Mouse (Mus musculus): Measurements from ENCODE around the gene Sdhb. TPM values are rescaled to one million over a fixed set of nuclear protein-coding genes. Genes with fewer than 3 reads are reported as not detected.
A peak's percentile ranks its signal among the peaks of the same experiment; 100 is the strongest.

Gene Sdhb
- polyA plus RNA-seq, 1 experiment from 2014 or later = 448 TPM

GRCm38 (mm10) chr4:140986024-140986710, 25.2 kb downstream of the Sdhb start:
- peak overlapping the region; percentile 95 for H3K4me3 ChIP-seq (replicated peaks)
- peak overlapping the region; percentile 83 for H3K4me2 ChIP-seq
- H3K4me1 ChIP-seq = peaks cover 45% of the 10 kb centered on the region
- no peaks in the 10 kb centered on the region for H3K27me3 ChIP-seq
- 27% methylated on average over 15 of the region's 15 CpGs for WGBS
- no peak overlapping the region for H3K27ac ChIP-seq
- H3K9ac ChIP-seq = peak overlapping the region; percentile 93
- no peaks in the 10 kb centered on the region for H3K9me3 ChIP-seq (replicated peaks)
- H3K36me3 ChIP-seq = 0 out of 2 replicates have a peak, but pooled peaks cover 2% of the 10 kb centered on the region
- ATAC-seq (replicated peaks; ENCODE audit: low FRiP score) = peak; percentile 1; the same call in 1 of the 2 replicates

DNA sequence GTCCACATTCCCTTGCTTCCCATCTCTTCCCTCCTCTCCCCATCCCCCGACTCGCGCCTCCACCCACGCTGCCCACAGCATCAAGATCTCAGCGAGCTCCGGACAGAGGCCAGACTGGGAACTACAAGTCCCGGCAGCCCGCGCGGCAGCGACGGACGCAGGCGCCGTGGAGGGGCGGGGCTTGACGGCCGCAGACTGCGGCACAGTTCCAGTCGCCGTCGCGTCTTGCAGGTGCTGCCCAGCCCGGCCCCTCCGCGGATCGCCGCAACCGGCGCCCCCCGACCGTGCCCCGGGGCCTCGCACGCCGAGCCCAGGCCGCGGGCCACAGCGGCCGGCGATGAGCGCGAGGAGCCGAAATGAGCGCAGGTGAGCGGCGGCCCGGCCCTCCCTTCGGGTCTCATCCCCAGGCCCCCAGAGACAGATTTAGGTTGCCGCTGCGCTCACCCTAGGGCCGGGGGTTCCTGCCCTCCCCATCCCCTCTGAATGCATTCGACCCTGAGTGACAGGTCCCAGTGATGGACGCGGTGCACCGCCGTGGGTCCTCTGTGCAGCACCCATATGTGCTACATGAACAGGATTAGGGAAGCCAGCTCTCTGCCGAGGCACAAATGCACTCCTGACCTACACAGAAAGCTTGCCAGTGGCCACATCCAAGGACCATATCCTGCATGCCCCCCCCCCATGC, 25.9 kb downstream of the Sdhb start, which contains the start of gene Atp13a2:
Gene Atp13a2 (plus strand): TSS at position 163 of the 685 bp plus-strand sequence.
- WGBS = 1% methylated on average over 58 of the region's 58 CpGs

GRCm38 (mm10) chr4:140987476-140987875, 26.5 kb downstream of the Sdhb start:
- 24% methylated on average over 7 of the region's 7 CpGs for WGBS
- Histone ChIP-seq H3K4me3 (replicated peaks) (peak overlapping the region; percentile 95), H3K9ac (peak overlapping the region; percentile 93), H3K36me3 (peaks cover 6% of the 10 kb centered on the region), H3K27me3 (no peaks in the 10 kb centered on the region), H3K4me1 (peaks cover 42% of the 10 kb centered on the region), H3K4me2 (peak overlapping the region; percentile 83), H3K27ac (0 out of 2 replicates have a peak overlapping the region, but pooled peaks have one; percentile 0), H3K9me3 (replicated peaks) (no peaks in the 10 kb centered on the region)
- no peak for ATAC-seq (replicated peaks; ENCODE audit: low FRiP score)

More for the DNA sequence above, 25.9 kb downstream of the Sdhb start, which contains the start of gene Atp13a2:
- Histone ChIP-seq H3K9ac (peak within 1 kb of the TSS; percentile 93), H3K9me3 (replicated peaks) (no peaks in the 10 kb centered on the region), H3K4me1 (peaks cover 45% of the 10 kb centered on the region), H3K4me2 (peak within 1 kb of the TSS; percentile 83), H3K4me3 (replicated peaks) (peak within 1 kb of the TSS; percentile 95), H3K27me3 (no peaks in the 10 kb centered on the region), H3K27ac (0 out of 2 replicates have a peak within 1 kb of the TSS, but pooled peaks have one; percentile 0), H3K36me3 (peaks cover 2% of the 10 kb centered on the region; the same call in 1 of the 2 replicates)
- peak; percentile 94 for ATAC-seq (replicated peaks; ENCODE audit: low FRiP score)

GRCm38 (mm10) chr4:140988706-140989290, 27.8 kb downstream of the Sdhb start:
- Histone ChIP-seq H3K4me1 (peaks cover 38% of the 10 kb centered on the region), H3K4me2 (peak overlapping the region; percentile 83; the same call in 1 of the 2 replicates), H3K27ac (0 out of 2 replicates have a peak overlapping the region, but pooled peaks have one; percentile 29), H3K36me3 (peaks cover 17% of the 10 kb centered on the region), H3K27me3 (no peaks in the 10 kb centered on the region), H3K9me3 (replicated peaks) (no peaks in the 10 kb centered on the region), H3K4me3 (replicated peaks) (no peak overlapping the region), H3K9ac (no peak overlapping the region)
- no peak for ATAC-seq (replicated peaks; ENCODE audit: low FRiP score)
- WGBS = 44% methylated on average over 7 of the region's 7 CpGs

- H3K4me1 ChIP-seq = peaks cover 42% of the 10 kb centered on the region
- 85% methylated on average over 14 of the region's 14 CpGs for WGBS
- no peak overlapping the region for H3K4me3 ChIP-seq (replicated peaks)
- peaks cover 23% of the 10 kb centered on the region for H3K36me3 ChIP-seq
- ATAC-seq (replicated peaks; ENCODE audit: low FRiP score) = no peak
- H3K9ac ChIP-seq = no peak overlapping the region
- no peak overlapping the region for H3K27ac ChIP-seq
- H3K4me2 ChIP-seq = no peak overlapping the region
- H3K9me3 ChIP-seq (replicated peaks) = no peaks in the 10 kb centered on the region
- H3K27me3 ChIP-seq = no peaks in the 10 kb centered on the region
Observed at GRCm38 (mm10) chr4:140989447-140989846, 28.4 kb downstream of the Sdhb start.

- ATAC-seq (replicated peaks; ENCODE audit: low FRiP score) = no peak
- H3K27ac ChIP-seq = no peak overlapping the region
- H3K9me3 ChIP-seq (replicated peaks) = no peaks in the 10 kb centered on the region
- no peak overlapping the region for H3K4me3 ChIP-seq (replicated peaks)
- H3K27me3 ChIP-seq = no peaks in the 10 kb centered on the region
- 89% methylated on average over 20 of the region's 20 CpGs for WGBS
- peaks cover 51% of the 10 kb centered on the region for H3K36me3 ChIP-seq
- no peak overlapping the region for H3K4me2 ChIP-seq
- no peak overlapping the region for H3K9ac ChIP-seq
- H3K4me1 ChIP-seq = peaks cover 35% of the 10 kb centered on the region
Observed at GRCm38 (mm10) chr4:140992215-140992614, 31.2 kb downstream of the Sdhb start.

DNA sequence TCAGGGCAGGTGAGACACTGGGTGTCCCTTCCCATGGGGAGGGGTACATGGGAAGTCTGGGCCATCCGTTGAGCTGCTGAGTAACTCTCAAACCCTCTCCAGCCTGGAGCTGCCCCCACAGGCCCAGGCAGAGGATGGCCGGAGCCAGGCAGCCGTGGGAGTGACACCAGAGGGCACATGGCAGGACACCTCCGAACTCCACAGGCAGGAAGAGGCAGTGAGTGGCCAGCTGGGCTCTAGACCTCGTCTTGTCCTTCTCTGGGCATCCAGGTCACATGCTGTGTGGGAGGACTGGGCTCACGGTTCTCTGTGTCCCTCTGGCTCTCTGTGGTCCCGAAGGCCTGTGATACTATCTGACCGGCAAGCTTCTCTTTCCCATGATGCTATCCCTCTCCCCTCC, 32.8 kb downstream of the Sdhb start:
- no peak overlapping the region for H3K9ac ChIP-seq
- H3K36me3 ChIP-seq = peaks cover 65% of the 10 kb centered on the region
- no peaks in the 10 kb centered on the region for H3K9me3 ChIP-seq (replicated peaks)
- ATAC-seq (replicated peaks; ENCODE audit: low FRiP score) = no peak
- H3K27ac ChIP-seq = no peak overlapping the region
- no peak overlapping the region for H3K4me2 ChIP-seq
- H3K27me3 ChIP-seq = no peaks in the 10 kb centered on the region
- H3K4me1 ChIP-seq = peaks cover 19% of the 10 kb centered on the region
- no peak overlapping the region for H3K4me3 ChIP-seq (replicated peaks)
- 41% methylated on average over 8 of the region's 8 CpGs for WGBS

GRCm38 (mm10) chr4:140995811-140996210, 34.8 kb downstream of the Sdhb start:
- no peak overlapping the region for H3K9ac ChIP-seq
- no peak overlapping the region for H3K4me2 ChIP-seq
- H3K27me3 ChIP-seq = no peaks in the 10 kb centered on the region
- 0 out of 2 replicates have a peak, but pooled peaks cover 8% of the 10 kb centered on the region for H3K4me1 ChIP-seq
- 91% methylated on average over 8 of the region's 8 CpGs for WGBS
- peaks cover 81% of the 10 kb centered on the region for H3K36me3 ChIP-seq
- ATAC-seq (replicated peaks; ENCODE audit: low FRiP score) = no peak
- no peak overlapping the region for H3K27ac ChIP-seq
- H3K9me3 ChIP-seq (replicated peaks) = no peaks in the 10 kb centered on the region
- H3K4me3 ChIP-seq (replicated peaks) = no peak overlapping the region

DNA sequence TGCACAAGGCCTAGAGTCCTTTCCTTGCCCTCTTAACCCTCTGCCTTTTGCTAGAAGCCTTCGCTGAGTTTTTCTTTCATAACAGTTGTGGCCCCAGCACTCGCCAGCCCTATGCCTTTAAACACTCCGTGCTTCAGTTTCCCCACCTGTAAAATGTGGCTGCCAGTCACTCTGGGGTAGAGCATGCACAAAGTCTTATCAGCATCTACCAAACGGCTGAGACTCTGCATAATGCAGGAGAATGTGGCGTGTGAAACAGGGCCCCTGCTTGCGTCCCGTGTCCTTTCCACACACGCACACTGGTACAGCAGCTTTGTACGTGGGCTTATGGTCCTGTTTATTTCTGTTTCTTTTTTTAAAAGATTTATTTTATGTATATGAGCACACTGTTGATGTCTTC, 35.8 kb downstream of the Sdhb start:
- no peak overlapping the region for H3K9ac ChIP-seq
- WGBS = 93% methylated on average over 9 of the region's 9 CpGs
- no peak overlapping the region for H3K27ac ChIP-seq
- ATAC-seq (replicated peaks; ENCODE audit: low FRiP score) = no peak
- no peak overlapping the region for H3K4me3 ChIP-seq (replicated peaks)
- peaks cover 91% of the 10 kb centered on the region for H3K36me3 ChIP-seq
- no peaks in the 10 kb centered on the region for H3K27me3 ChIP-seq
- H3K9me3 ChIP-seq (replicated peaks) = no peaks in the 10 kb centered on the region
- 0 out of 2 replicates have a peak, but pooled peaks cover 8% of the 10 kb centered on the region for H3K4me1 ChIP-seq
- no peak overlapping the region for H3K4me2 ChIP-seq

DNA sequence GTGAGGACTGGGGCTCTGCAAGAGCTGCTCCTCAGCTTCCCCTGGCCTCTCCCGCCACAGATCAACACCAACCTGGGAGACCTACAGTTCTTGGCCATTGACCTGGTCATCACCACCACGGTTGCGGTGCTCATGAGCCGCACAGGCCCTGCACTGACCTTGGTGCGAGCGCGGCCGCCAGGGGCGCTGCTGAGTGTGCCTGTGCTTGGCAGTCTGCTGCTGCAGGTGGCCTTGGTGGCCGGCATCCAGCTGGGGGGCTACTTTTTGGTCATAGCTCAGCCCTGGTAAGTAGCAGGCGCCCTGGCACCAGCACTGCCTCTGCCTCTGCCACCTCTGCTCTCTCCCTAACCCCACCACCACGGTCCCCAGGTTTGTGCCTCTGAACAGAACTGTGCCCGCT, 45.0 kb downstream of the Sdhb start:
- no peaks in the 10 kb centered on the region for H3K27me3 ChIP-seq
- no peak overlapping the region for H3K9ac ChIP-seq
- peaks cover 70% of the 10 kb centered on the region for H3K36me3 ChIP-seq
- no peaks in the 10 kb centered on the region for H3K9me3 ChIP-seq (replicated peaks)
- no peak for ATAC-seq (replicated peaks; ENCODE audit: low FRiP score)
- 77% methylated on average over 13 of the region's 13 CpGs for WGBS
- H3K4me2 ChIP-seq = no peak overlapping the region
- peaks cover 10% of the 10 kb centered on the region for H3K4me1 ChIP-seq
- H3K27ac ChIP-seq = no peak overlapping the region
- no peak overlapping the region for H3K4me3 ChIP-seq (replicated peaks)

GRCm38 (mm10) chr4:141008028-141008427, 47.0 kb downstream of the Sdhb start:
- no peak overlapping the region for H3K27ac ChIP-seq
- 88% methylated on average over 8 of the region's 8 CpGs for WGBS
- no peaks in the 10 kb centered on the region for H3K9me3 ChIP-seq (replicated peaks)
- H3K36me3 ChIP-seq = peaks cover 52% of the 10 kb centered on the region
- peaks cover 28% of the 10 kb centered on the region for H3K4me1 ChIP-seq
- ATAC-seq (replicated peaks; ENCODE audit: low FRiP score) = no peak
- no peak overlapping the region for H3K9ac ChIP-seq
- H3K4me2 ChIP-seq = no peak overlapping the region
- H3K4me3 ChIP-seq (replicated peaks) = no peak overlapping the region
- H3K27me3 ChIP-seq = no peaks in the 10 kb centered on the region

- Histone ChIP-seq H3K4me1 (peaks cover 28% of the 10 kb centered on the region), H3K27ac (peak within 1 kb of the TSS; percentile 86), H3K36me3 (peaks cover 52% of the 10 kb centered on the region), H3K9me3 (replicated peaks) (no peaks in the 10 kb centered on the region), H3K27me3 (no peaks in the 10 kb centered on the region), H3K4me3 (replicated peaks) (peak within 1 kb of the TSS; percentile 61), H3K4me2 (peak within 1 kb of the TSS; percentile 74), H3K9ac (peak within 1 kb of the TSS; percentile 66)
- WGBS = 11% methylated on average over 7 of the region's 7 CpGs
- ATAC-seq (replicated peaks; ENCODE audit: low FRiP score) = no peak
Observed at GRCm38 (mm10) chr4:141010118-141010517, 49.1 kb downstream of the Sdhb start, which contains the start of gene Mfap2. Gene Mfap2, plus strand, starts transcription at chr4:141010418.
